Mouse (Mus musculus) T-helper 1 cell (primary cell): ENCODE results near the gene Urb1.

Experiments
- in situ Hi-C: fragments of 300-600 bp; cut with MboI, MseI; formaldehyde crosslinking; loops from one replicate; pipeline ENCODE4 v1.15.1; 2025; ENCODE audit warnings: high pct_unique_total_duplicates

Gene Urb1

GRCm38 (mm10) chr16:90809975-90810715, at the start of gene Urb1:
TSS of gene Urb1 (minus strand) at chr16:90810413.
- in situ Hi-C loops, result loop anchor here (5.0 kb wide), 1 partner anchor 63 kb away; no protein-coding TSS in a partner anchor

DNA sequence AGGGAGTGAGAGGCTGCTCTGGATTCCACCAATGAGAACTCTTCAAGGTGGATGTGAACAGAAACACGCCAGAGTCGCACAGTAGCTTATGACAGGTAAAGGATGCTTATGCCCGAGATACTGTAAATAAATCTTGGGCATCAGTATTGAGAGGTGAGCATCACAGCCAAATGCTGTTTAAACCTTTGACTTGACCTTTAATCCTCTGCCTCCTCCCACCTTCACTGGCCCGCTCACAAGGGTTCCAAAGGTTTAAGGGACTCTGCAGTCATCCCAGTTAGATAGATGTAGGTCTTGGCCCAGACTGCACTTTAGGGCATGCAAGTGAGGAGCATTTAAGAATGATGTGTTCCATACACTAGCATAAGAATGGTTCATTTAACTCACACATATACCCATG, 48.0 kb upstream of the Urb1 start:
- in situ Hi-C loops, result no loop called here

GRCm38 (mm10) chr16:90856552-90857200, 46.5 kb upstream of the Urb1 start:
- in situ Hi-C loops, result no loop called here

GRCm38 (mm10) chr16:90851621-90852334, 41.6 kb upstream of the Urb1 start:
- in situ Hi-C loops, result no loop called here

- in situ Hi-C loops, result no loop called here
Observed at GRCm38 (mm10) chr16:90850881-90851280, 40.7 kb upstream of the Urb1 start.

GRCm38 (mm10) chr16:90849262-90849661, 39.0 kb upstream of the Urb1 start:
- in situ Hi-C loops, result no loop called here

- in situ Hi-C loops, result no loop called here
Observed at GRCm38 (mm10) chr16:90848697-90849096, 38.5 kb upstream of the Urb1 start.

- in situ Hi-C loops, result no loop called here
Observed at GRCm38 (mm10) chr16:90845591-90845990, 35.4 kb upstream of the Urb1 start.

DNA sequence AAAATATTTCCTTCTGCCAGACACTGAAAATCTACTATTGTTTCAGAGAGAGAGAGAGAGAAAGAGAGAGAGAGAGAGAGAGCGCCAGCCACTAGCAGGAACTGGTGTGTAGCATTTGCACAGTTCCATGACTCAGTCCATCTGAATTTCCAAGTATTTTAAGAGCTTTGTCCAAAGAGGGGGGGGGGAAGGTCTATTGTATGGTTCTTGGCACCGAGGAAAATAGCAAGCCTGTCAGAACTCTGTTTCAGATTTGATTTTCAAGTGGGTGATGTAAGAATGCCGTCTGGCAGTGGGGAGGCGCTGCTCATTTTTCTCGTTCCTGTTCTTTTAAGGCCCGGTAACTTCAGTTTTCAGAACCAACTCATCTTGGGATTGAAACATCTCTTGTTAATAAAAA, 34.8 kb upstream of the Urb1 start:
- in situ Hi-C loops, result no loop called here

GRCm38 (mm10) chr16:90842164-90842563, 32.0 kb upstream of the Urb1 start:
- in situ Hi-C loops, result no loop called here

DNA sequence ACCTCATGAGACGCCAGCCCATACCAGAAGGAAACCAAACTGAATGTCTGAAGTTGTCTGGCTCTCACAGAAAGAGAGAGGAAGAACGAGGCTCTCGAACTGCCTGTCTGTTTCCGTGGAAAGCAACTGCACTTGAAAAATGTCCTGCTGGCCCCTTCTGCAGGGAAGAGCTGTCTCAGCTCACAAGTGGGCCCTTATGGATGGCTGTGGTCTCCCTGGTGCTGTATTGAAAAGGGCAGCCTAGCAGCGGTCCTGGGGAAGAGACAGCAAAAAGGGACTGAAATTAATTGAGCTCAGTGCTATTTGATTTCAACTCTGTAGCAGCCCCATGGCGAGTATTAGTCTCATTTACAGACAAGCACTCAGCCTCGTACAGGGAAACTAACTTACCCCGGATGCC, 27.2 kb upstream of the Urb1 start:
- in situ Hi-C loops, result no loop called here

GRCm38 (mm10) chr16:90833041-90833791, 23.0 kb upstream of the Urb1 start:
- in situ Hi-C loops, result no loop called here

GRCm38 (mm10) chr16:90832495-90832894, 22.3 kb upstream of the Urb1 start:
- in situ Hi-C loops, result no loop called here

GRCm38 (mm10) chr16:90831676-90832075, 21.5 kb upstream of the Urb1 start:
- in situ Hi-C loops, result no loop called here

DNA sequence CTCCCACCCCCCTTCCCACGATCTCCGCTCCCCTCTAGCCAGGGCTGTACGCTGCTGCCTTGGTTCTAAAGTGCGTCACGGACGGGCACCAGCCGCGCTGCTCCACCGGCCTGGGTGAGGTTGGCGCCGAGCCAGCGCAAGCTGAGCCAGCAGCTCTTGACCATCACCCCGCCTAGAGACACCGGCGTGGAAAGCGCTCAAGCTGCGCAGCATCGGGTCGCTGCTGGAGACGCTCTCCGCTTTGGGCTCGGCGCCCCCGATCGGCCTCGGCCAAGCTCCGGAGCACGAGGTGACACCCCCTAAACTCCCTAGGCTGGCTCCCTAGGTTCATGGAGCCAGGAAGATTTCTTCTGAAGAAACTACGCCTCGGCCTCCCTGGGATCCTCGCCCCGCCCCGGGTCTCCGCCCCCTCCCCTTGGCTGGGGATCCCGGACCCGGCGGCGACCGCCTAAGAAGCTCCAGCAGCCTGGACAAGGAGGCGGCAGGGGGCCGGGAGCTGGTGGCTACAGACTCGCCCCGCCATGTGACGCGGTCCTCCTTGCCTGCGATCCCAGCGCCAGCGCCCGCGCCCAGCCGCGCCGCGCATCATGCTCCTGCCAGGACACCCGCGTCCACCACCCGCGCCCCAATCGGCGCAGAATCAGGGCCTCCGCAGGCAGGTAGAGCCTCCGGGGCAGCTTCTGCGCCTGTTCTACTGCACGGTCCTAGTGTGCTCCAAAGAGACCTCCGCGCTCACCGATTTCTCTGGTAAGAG, 20.6 kb upstream of the Urb1 start:
- in situ Hi-C loops, result no loop called here

DNA sequence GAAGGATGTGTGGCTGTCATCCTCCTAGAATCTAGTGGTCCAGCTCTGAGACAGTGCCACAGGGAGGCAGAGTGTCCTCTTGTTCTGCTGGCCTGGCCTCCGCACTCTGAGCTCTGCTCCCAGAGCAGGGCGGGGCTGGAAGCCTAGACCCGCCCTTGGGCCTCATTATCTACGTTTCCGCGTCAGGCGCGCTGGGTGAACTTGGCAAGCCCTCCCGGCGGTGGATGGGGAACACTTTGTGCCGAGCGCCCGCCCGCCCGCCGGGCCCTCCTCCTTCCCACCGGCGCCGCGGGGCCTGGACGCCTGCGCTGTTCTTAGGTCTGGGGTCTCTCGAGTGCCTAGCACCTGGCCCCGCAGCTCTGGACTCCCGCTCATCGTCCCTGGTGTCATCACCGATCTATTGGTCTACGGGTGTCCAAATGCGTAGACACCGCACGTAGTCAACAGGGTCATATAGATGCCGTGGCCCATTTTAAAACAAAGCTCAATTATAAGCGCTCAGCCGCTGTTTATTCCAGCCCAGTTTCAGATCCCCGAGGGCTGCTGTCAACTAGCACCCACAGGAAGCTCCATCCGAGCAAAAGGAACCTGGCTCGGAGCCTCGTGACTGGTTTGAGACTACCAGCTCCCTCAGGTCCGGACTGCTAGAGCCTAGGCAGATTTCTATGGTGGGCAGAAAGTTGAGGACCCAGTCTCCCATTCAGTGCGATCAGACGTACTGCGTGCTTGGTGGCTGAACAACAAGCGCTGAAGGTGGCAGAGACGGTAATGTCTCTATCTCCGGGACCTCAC, 19.9 kb upstream of the Urb1 start:
- in situ Hi-C loops, result no loop called here

- in situ Hi-C loops, result no loop called here
Observed at GRCm38 (mm10) chr16:90829136-90829535, 18.9 kb upstream of the Urb1 start.

DNA sequence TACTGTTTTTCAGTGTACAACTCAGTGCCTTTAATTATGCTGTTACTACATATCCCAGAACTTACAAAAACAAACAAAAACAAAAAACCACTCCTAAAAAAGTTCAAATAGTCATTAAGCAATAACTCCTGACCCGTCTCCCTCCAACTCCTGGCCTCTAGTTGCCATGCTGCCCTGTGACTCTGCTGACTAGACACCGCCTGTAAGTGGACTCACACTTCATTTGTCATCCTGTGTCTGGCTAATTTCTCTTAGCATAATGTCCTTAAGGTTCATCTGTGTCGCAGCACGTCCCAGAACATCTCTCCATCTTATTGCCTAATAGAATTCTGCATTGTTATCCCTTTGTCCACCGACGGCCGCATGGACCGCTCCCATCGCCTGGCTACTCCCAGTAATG, 17.3 kb upstream of the Urb1 start:
- in situ Hi-C loops, result no loop called here

- in situ Hi-C loops, result no loop called here
Observed at GRCm38 (mm10) chr16:90826457-90826856, 16.2 kb upstream of the Urb1 start, which contains the start of gene Eva1c. TSS of gene Eva1c (plus strand) at chr16:90826719.

- in situ Hi-C loops, result no loop called here
Observed at GRCm38 (mm10) chr16:90826041-90826440, 15.8 kb upstream of the Urb1 start.
